Mouse (Mus musculus) limb, embryonic 14.5 days (tissue): ENCODE measurements at regions not wholly inside any gene's neighbourhood (a gene's known extent, or its start where the extent isn't known, plus 50 kb on each side); places are given as distances from the start of the nearest gene placed in this dataset.

ENCODE experiments used
- ATAC-seq: fragments of 200-750 bp; cut with Nextera tagmentation; 2 replicates; pipeline ENCODE4 v1.8.0; 2017; ENCODE audit warnings: low read depth, moderate number of reproducible peaks, moderate TSS enrichment; ENCODE audit not compliant: low FRiP score
- DNase-seq: peaks from one replicate; pipeline ENCODE4 v3.0.0-alpha.2; 2015; ENCODE audit warnings: low spot score
- H3K27ac ChIP-seq: fragments of 300-500 bp; sonication (generic); replicated peaks from 2 replicates; pipeline ENCODE4 v1.5.1; 2014; ENCODE audit warnings: low read depth, mild to moderate bottlenecking, low read length, moderate library complexity, mixed read lengths
- H3K27me3 ChIP-seq: fragments of 300-500 bp; sonication (generic); 2 replicates; pipeline ENCODE4 v1.6.1; 2014; ENCODE audit warnings: low read length, mixed read lengths; ENCODE audit not compliant: control insufficient read depth, insufficient read depth
- H3K36me3 ChIP-seq: fragments of 300-500 bp; sonication (generic); 2 replicates; pipeline ENCODE4 v1.6.1; 2014; ENCODE audit warnings: mild to moderate bottlenecking, low read length, moderate library complexity, mixed read lengths; ENCODE audit not compliant: control insufficient read depth, insufficient read depth
- H3K4me1 ChIP-seq: fragments of 300-500 bp; sonication (generic); 2 replicates; pipeline ENCODE4 v1.6.1; 2014; ENCODE audit warnings: antibody characterized with exemption, low read length, mixed read lengths; ENCODE audit not compliant: control insufficient read depth, insufficient read depth
- H3K4me2 ChIP-seq: fragments of 300-500 bp; sonication (generic); replicated peaks from 2 replicates; pipeline ENCODE4 v1.6.1; 2014; ENCODE audit warnings: low read depth, mild to moderate bottlenecking, low read length, moderate library complexity; ENCODE audit not compliant: severe bottlenecking
- H3K4me3 ChIP-seq: fragments of 300-500 bp; sonication (generic); replicated peaks from 2 replicates; pipeline ENCODE4 v1.5.1; 2014; ENCODE audit warnings: low read length
- H3K9ac ChIP-seq: fragments of 300-500 bp; sonication (generic); 2 replicates; pipeline ENCODE4 v1.6.1; 2014; ENCODE audit warnings: mild to moderate bottlenecking, low read depth, low read length, moderate library complexity; ENCODE audit not compliant: severe bottlenecking
- H3K9me3 ChIP-seq: fragments of 300-500 bp; sonication (generic); 2 replicates; pipeline ENCODE4 v1.6.1; 2016; ENCODE audit warnings: low read length; ENCODE audit not compliant: control insufficient read depth
- POLR2A ChIP-seq: fragments of 200-500 bp; IDR thresholded peaks from 2 replicates; pipeline ENCODE4 v1.8.0; 2012; ENCODE audit warnings: inconsistent platforms, mild to moderate bottlenecking, moderate library complexity, borderline replicate concordance; ENCODE audit not compliant: insufficient read depth, insufficient read length; ENCODE audit errors: extremely low read depth
- whole genome bisulfite sequencing: fragments of 180-500 bp; shearing (Covaris S2); extraction: QIAGEN DNeasy Blood & Tissue Kit; methylation state at CpG from one replicate; pipeline ENCODE4 v1.1.7; 2014; 5-methylcytosine and 5-hydroxymethylcytosine counted together

DNA sequence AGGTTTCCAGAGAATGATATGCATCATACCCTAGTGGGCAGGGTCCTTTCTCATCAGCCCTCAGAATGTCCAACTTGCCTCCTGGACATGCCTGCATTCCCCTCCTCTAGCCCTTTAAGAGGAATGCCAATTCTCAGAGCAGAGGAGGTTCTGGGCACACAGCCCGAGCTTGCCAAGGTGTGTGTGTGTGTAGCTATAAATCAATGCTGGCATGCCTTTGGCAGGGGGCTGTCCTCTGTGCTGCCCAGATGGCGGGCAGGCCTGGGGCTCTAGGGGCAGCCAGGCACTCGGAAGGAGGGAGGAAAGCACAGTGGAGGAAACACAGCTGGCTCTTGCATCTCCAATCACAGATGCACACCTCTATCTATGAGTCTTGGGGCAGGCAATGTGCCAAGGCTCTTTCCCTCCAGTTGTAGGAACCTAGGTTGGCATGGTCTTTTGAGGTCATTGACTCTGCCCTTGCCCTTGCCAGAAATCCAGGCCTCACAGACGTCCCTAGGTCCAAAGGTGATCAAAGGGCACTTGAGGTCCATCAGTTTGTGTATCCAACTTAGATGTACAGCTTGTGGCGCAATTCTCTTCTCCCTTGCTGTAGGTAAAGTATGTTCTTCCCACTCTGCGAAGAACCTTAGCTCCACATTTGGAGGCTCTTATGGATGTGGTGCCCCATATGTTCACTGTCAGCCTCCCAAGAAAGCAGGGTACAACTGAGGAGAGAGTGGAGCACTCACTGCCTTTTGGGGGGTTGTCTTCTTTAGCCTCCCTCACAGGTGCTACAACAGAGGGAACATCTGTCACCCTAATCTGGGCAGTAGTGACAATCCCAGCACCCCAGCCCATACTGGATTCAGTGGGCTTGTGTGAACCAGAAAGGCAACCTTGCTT, 71.8 kb downstream of the Hoxc4 start:
- ATAC-seq (no peak), DNase-seq (no peak)
- Histone ChIP-seq H3K27ac (no peak overlapping the region), H3K9ac (no peak overlapping the region), H3K4me1 (peaks cover 32% of the 10 kb centered on the region), H3K4me3 (no peak overlapping the region), H3K27me3 (peaks cover 16% of the 10 kb centered on the region; the same call in 1 of the 2 replicates), H3K9me3 (no peaks in the 10 kb centered on the region), H3K36me3 (no peaks in the 10 kb centered on the region), H3K4me2 (no peak overlapping the region)
- 57% methylated on average over 6 of the region's 6 CpGs for WGBS
- no peak for TF ChIP-seq POLR2A

DNA sequence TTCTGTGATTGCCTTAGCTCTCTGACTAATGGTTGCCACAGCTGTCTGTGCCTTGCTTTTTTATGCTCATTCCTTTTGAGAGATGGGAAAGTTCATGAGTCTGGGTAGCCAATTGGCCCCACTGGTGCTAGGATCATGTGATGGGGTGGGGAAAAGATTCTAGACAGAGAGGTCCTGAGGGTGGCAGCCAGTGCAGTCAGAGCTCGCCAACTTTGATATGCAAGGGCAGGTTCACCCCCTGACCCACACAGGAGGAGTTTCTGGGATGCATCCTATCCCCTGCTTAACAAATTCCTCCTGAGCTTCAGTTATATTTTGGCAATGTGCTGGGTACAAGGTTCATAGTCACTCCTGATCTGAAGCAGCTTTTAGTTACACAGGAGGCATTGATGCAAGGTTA, 71.1 kb downstream of the Hoxc4 start:
- peaks cover 22% of the 10 kb centered on the region; the same call in 1 of the 2 replicates for H3K27me3 ChIP-seq
- DNase-seq: no peak
- peaks cover 33% of the 10 kb centered on the region for H3K4me1 ChIP-seq
- no peaks in the 10 kb centered on the region for H3K9me3 ChIP-seq
- no peak overlapping the region for H3K4me3 ChIP-seq
- ATAC-seq: no peak
- 53% methylated on average over 1 of the region's 1 CpGs for WGBS
- no peak overlapping the region for H3K4me2 ChIP-seq
- no peak for TF ChIP-seq POLR2A
- no peaks in the 10 kb centered on the region for H3K36me3 ChIP-seq
- H3K9ac ChIP-seq: no peak overlapping the region
- H3K27ac ChIP-seq: no peak overlapping the region

DNA sequence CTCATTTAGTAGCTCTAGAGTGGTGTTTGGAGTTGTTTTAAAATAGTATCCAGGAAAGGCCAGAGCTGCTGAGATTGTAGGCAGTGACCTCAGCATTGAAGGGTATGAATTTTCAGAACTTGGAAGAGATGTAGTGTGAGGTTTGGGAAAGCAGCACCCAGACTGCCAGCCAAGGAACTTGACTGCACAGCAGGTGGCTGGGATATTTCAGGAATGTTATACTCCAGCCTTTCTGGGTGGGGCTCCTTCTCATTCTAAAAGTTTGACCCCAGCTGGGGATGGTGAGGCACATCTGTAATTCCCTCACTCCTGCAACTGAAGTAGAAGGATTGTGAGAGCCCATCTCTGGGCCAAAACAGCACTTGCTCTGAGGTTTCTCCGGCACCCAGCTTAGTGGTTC, 70.7 kb downstream of the Hoxc4 start:
- H3K27ac ChIP-seq: no peak overlapping the region; the same call in 1 of the 2 replicates
- peaks cover 33% of the 10 kb centered on the region for H3K4me1 ChIP-seq
- no peak for TF ChIP-seq POLR2A
- no peak overlapping the region for H3K9ac ChIP-seq
- no peaks in the 10 kb centered on the region for H3K36me3 ChIP-seq
- DNase-seq (no peak), ATAC-seq (no peak)
- no peak overlapping the region for H3K4me3 ChIP-seq
- WGBS: 71% methylated on average over 1 of the region's 1 CpGs
- no peaks in the 10 kb centered on the region for H3K9me3 ChIP-seq
- H3K27me3 ChIP-seq: peaks cover 26% of the 10 kb centered on the region; the same call in 1 of the 2 replicates
- H3K4me2 ChIP-seq: no peak overlapping the region

DNA sequence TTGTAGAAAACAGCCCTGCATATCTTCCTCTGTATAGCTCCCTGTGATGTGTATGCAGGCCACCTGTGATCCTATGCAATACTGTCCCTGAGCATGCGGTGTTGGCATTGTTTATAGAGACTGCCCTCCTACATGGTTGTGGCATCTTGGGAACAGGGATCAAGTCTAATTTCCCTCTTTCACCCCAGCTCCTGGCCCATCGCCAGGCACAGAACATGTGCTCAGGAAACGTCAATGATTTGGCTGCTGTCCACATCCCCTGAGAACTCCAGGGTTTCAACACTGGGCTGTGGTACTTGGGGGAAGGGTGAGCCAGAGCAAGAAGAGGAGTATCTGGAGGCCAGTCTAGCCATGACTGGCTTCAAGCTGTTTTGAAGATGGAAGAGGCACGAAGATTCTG, 68.5 kb downstream of the Hoxc4 start:
- ATAC-seq: peak; percentile 71
- WGBS: 10% methylated on average over 4 of the region's 4 CpGs
- Histone ChIP-seq H3K27ac (no peak overlapping the region), H3K9me3 (no peaks in the 10 kb centered on the region), H3K4me3 (no peak overlapping the region), H3K4me2 (no peak overlapping the region), H3K27me3 (peaks cover 37% of the 10 kb centered on the region; the same call in 1 of the 2 replicates), H3K9ac (no peak overlapping the region), H3K36me3 (no peaks in the 10 kb centered on the region), H3K4me1 (peaks cover 31% of the 10 kb centered on the region)
- no peak for TF ChIP-seq POLR2A
- peak; percentile 79 for DNase-seq

DNA sequence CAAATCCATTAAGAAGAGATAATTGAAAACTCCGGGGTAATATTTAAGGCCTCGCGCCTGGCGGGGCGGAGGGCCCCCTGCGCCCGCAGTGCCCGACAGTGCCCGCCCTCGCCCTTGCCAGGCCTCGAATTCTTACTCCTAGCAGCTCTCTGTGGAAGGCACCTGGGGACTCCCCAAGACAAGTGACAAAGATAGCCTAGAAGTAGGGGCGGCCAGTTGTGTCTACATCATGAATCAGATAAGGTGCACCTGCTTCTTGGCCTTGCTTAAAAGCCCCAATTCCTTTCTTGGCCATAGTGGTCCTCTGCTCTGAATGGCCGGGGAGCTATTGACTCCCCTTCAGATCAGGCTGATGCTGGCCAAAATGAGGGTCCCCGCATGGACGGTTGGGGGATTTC, 67.9 kb downstream of the Hoxc4 start:
- DNase-seq (no peak), ATAC-seq (no peak)
- Histone ChIP-seq H3K9ac (no peak overlapping the region), H3K9me3 (no peaks in the 10 kb centered on the region), H3K4me2 (peak overlapping the region; percentile 61), H3K27ac (no peak overlapping the region), H3K4me3 (peak overlapping the region; percentile 29), H3K36me3 (no peaks in the 10 kb centered on the region), H3K27me3 (peaks cover 37% of the 10 kb centered on the region; the same call in 1 of the 2 replicates), H3K4me1 (peaks cover 31% of the 10 kb centered on the region)
- 22% methylated on average over 14 of the region's 15 CpGs for WGBS
- no peak for TF ChIP-seq POLR2A
